In the genomic region with DNA sequence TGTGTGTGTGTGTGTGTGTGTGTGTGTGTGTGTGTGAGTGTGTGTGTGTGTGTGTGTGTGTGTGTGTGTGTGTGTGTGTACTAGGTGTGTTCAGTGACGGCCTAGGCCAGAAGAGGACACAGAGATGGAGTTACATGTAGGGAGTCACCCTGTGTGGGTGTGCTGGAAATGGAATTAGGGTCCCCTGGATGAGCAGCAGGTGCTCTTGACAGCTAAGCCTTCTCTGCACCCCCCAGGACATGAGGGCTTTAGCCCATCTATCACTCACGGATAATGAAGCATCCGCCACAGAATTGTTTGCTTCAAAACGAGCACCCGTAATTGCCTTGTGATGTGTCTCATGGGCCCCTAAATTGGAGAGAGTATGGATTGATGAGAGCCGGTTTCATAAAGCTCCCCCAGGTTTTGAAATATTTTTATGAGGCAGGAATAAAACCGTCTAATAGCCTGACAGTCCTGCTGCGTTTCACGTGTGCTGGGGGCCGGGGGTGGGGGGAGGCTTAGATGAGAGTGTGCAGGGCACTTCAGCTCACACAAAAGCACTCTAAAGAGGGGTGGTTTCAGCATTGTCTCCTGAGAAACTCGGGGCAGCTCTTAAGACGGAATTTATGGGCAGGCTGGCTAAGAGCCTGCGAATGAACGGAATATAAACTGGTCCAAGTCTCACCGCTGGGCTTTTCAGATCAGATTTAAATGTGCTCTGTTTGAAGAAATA, we compare ENCODE assay signal across 22 mouse cellular contexts. TPM values are rescaled to one million over a fixed set of nuclear protein-coding genes. Genes with fewer than 3 reads are reported as not detected.
A peak's percentile ranks its signal among the peaks of the same experiment; 100 is the strongest.
DNase-seq lines count a peak whose midpoint lies in the region; ATAC-seq and TF ChIP-seq lines count a peak whose summit lies in the region.
"Had no signal": no experiment of that assay in that cellular context is flagged by ENCODE, and none has a peak within 500 bp of the region (broad histone marks: within the 10 kb centered on the region; RNA-seq: fewer than 3 reads in every experiment).

No protein-coding gene starts in this region.

- H3K27me3 ChIP-seq in forebrain, embryonic 12.5 days: no peaks in the 10 kb centered on the region
- H3K27me3 ChIP-seq in forebrain, postnatal 0 days (ENCODE audit: insufficient read depth, low read length): no peaks in the 10 kb centered on the region
- no peaks in the 10 kb centered on the region for H3K27me3 ChIP-seq in hindbrain, embryonic 12.5 days
- peaks cover 7% of the 10 kb centered on the region; the same call in 1 of the 2 replicates for H3K27me3 ChIP-seq in midbrain, embryonic 10.5 days (ENCODE audit: low read depth, poor library complexity, severe bottlenecking)
- H3K27me3 ChIP-seq in neural tube, embryonic 12.5 days (replicated peaks): peaks cover 21% of the 10 kb centered on the region; the same call in 1 of the 2 replicates
- no peaks in the 10 kb centered on the region for H3K27me3 ChIP-seq in liver, embryonic 11.5 days (replicated peaks; ENCODE audit: control insufficient read depth, insufficient read depth, low read length)
- H3K27me3 ChIP-seq: embryonic facial prominence, embryonic 15.5 days had no signal

- H3K36me3 ChIP-seq in forebrain, embryonic 12.5 days (replicated peaks): no peaks in the 10 kb centered on the region
- peaks cover 8% of the 10 kb centered on the region; the same call in 1 of the 2 replicates for H3K36me3 ChIP-seq in forebrain, postnatal 0 days (ENCODE audit: insufficient read depth)
- no peaks in the 10 kb centered on the region for H3K36me3 ChIP-seq in hindbrain, embryonic 12.5 days
- no peaks in the 10 kb centered on the region for H3K36me3 ChIP-seq in midbrain, embryonic 10.5 days
- no peaks in the 10 kb centered on the region for H3K36me3 ChIP-seq in neural tube, embryonic 12.5 days
- H3K36me3 ChIP-seq in liver, embryonic 11.5 days (ENCODE audit: control insufficient read depth, insufficient read depth, low read length): no peaks in the 10 kb centered on the region
- H3K36me3 ChIP-seq: embryonic facial prominence, embryonic 15.5 days had no signal

- H3K4me3 ChIP-seq in forebrain, embryonic 12.5 days (replicated peaks): no peak overlapping the region
- no peak overlapping the region for H3K4me3 ChIP-seq in forebrain, postnatal 0 days (ENCODE audit: low read depth, low read length)
- no peak overlapping the region for H3K4me3 ChIP-seq in hindbrain, embryonic 12.5 days
- no peak overlapping the region for H3K4me3 ChIP-seq in midbrain, embryonic 10.5 days
- H3K4me3 ChIP-seq in neural tube, embryonic 12.5 days: no peak overlapping the region
- H3K4me3 ChIP-seq in liver, embryonic 11.5 days (ENCODE audit: low read depth, low read length): no peak overlapping the region
- H3K4me3 ChIP-seq: embryonic facial prominence, embryonic 15.5 days; gastrocnemius, adult 2 months had no signal

- ATAC-seq in forebrain, embryonic 12.5 days (ENCODE audit: low FRiP score): no peak
- ATAC-seq in forebrain, postnatal 0 days: no peak
- ATAC-seq in hindbrain, embryonic 12.5 days (ENCODE audit: low FRiP score): 0 out of 2 replicates have a peak, but pooled peaks have one; percentile 39
- peak; percentile 52; the same call in 1 of the 2 replicates for ATAC-seq in neural tube, embryonic 12.5 days (ENCODE audit: low FRiP score, low read depth)
- no peak for ATAC-seq in liver, embryonic 11.5 days (replicated peaks; ENCODE audit: low FRiP score)
- ATAC-seq: intestine, postnatal 0 days had no signal

- TF ChIP-seq CTCF in forebrain, postnatal 0 days (IDR thresholded peaks at IDR 0.05; ENCODE audit: low read depth): no peak

- no peak overlapping the region for H3K9ac ChIP-seq in forebrain, embryonic 12.5 days
- no peak overlapping the region for H3K9ac ChIP-seq in forebrain, postnatal 0 days
- H3K9ac ChIP-seq in hindbrain, embryonic 12.5 days: no peak overlapping the region
- no peak overlapping the region for H3K9ac ChIP-seq in neural tube, embryonic 12.5 days
- H3K9ac ChIP-seq in liver, embryonic 11.5 days (ENCODE audit: low read depth, low read length): no peak overlapping the region
- H3K9ac ChIP-seq: embryonic facial prominence, embryonic 15.5 days had no signal

- 0 out of 2 replicates have a peak overlapping the region, but pooled peaks have one; percentile 36 for H3K27ac ChIP-seq in forebrain, embryonic 12.5 days
- H3K27ac ChIP-seq in forebrain, postnatal 0 days (ENCODE audit: low read depth, low read length): no peak overlapping the region
- H3K27ac ChIP-seq in hindbrain, embryonic 12.5 days: peak overlapping the region; percentile 32; the same call in 1 of the 2 replicates
- H3K27ac ChIP-seq in midbrain, embryonic 10.5 days (replicated peaks): 0 out of 2 replicates have a peak overlapping the region, but pooled peaks have one; percentile 28
- no peak overlapping the region for H3K27ac ChIP-seq in neural tube, embryonic 12.5 days
- no peak overlapping the region for H3K27ac ChIP-seq in liver, embryonic 11.5 days (ENCODE audit: low read depth, low read length)
- H3K27ac ChIP-seq: embryonic facial prominence, embryonic 15.5 days; gastrocnemius, adult 2 months had no signal

- no peak overlapping the region for H3K4me2 ChIP-seq in forebrain, embryonic 12.5 days
- no peak overlapping the region for H3K4me2 ChIP-seq in forebrain, postnatal 0 days (ENCODE audit: low read depth)
- H3K4me2 ChIP-seq in hindbrain, embryonic 12.5 days (replicated peaks): no peak overlapping the region
- peak overlapping the region; percentile 37 for H3K4me2 ChIP-seq in neural tube, embryonic 12.5 days (replicated peaks)
- H3K4me2 ChIP-seq in liver, embryonic 11.5 days: no peak overlapping the region
- H3K4me2 ChIP-seq: embryonic facial prominence, embryonic 15.5 days had no signal

- H3K4me1 ChIP-seq in forebrain, embryonic 12.5 days: peaks cover 23% of the 10 kb centered on the region
- H3K4me1 ChIP-seq in forebrain, postnatal 0 days (ENCODE audit: insufficient read depth): no peaks in the 10 kb centered on the region
- peaks cover 25% of the 10 kb centered on the region for H3K4me1 ChIP-seq in hindbrain, embryonic 12.5 days
- H3K4me1 ChIP-seq in midbrain, embryonic 10.5 days: peaks cover 30% of the 10 kb centered on the region
- peaks cover 39% of the 10 kb centered on the region for H3K4me1 ChIP-seq in neural tube, embryonic 12.5 days
- peaks cover 7% of the 10 kb centered on the region; the same call in 1 of the 2 replicates for H3K4me1 ChIP-seq in liver, embryonic 11.5 days (replicated peaks; ENCODE audit: control insufficient read depth, insufficient read depth, low read length)

- H3K9me3 ChIP-seq in forebrain, embryonic 12.5 days: no peaks in the 10 kb centered on the region
- no peaks in the 10 kb centered on the region for H3K9me3 ChIP-seq in forebrain, postnatal 0 days (ENCODE audit: low read length)
- H3K9me3 ChIP-seq in hindbrain, embryonic 12.5 days (replicated peaks): no peaks in the 10 kb centered on the region
- no peaks in the 10 kb centered on the region for H3K9me3 ChIP-seq in midbrain, embryonic 10.5 days (replicated peaks)
- no peaks in the 10 kb centered on the region for H3K9me3 ChIP-seq in neural tube, embryonic 12.5 days
- H3K9me3 ChIP-seq in liver, embryonic 11.5 days (ENCODE audit: control insufficient read depth, low read length): no peaks in the 10 kb centered on the region
- H3K9me3 ChIP-seq: embryonic facial prominence, embryonic 15.5 days had no signal

- 20% methylated on average over 14 of the region's 15 CpGs for WGBS in forebrain, embryonic 12.5 days
- 22% methylated on average over 15 of the region's 15 CpGs for WGBS in forebrain, postnatal 0 days
- 38% methylated on average over 15 of the region's 15 CpGs for WGBS in hindbrain, embryonic 12.5 days
- 59% methylated on average over 15 of the region's 15 CpGs for WGBS in midbrain, embryonic 10.5 days
- WGBS in neural tube, embryonic 12.5 days: 11% methylated on average over 15 of the region's 15 CpGs
- WGBS in liver, embryonic 11.5 days: 71% methylated on average over 15 of the region's 15 CpGs

- no peak for DNase-seq in forebrain, postnatal 0 days
- no peak for DNase-seq in midbrain, embryonic 10.5 days (ENCODE audit: low spot score)
- no peak for DNase-seq in liver, embryonic 11.5 days (ENCODE audit: low spot score)
- no peak for DNase-seq in kidney, adult 18-20 months
- no peak for DNase-seq in right cerebral cortex, adult 2 months (ENCODE audit: low spot score in 2 of 2)
- DNase-seq: adrenal gland, postnatal 25 days; B cell, adult 2 months; cerebellum, adult 2 months; gastrocnemius, adult 2 months; heart, adult 11 months; heart, postnatal 4 days; kidney, postnatal 10 days; lung, adult 2 months; lung, postnatal 4 days; thymus, postnatal 14 days had no signal

RNA-seq across cellular contexts. Expression of gene Pcnx2, which starts 54.8 kb away (rescaled TPM):
- 1.3 TPM in 2 replicates for polyA plus RNA-seq in forebrain, embryonic 12.5 days (2016; fragmentation: Nextera tagmentation; extraction: Ambion mirVana)
- 10.0 and 12.3 TPM in 2 replicates for total RNA-seq in forebrain, postnatal 0 days (2014; rRNA removed)
- polyA plus RNA-seq in forebrain, postnatal 0 days (2015; fragmentation: Nextera tagmentation; extraction: Ambion mirVana): 1.8 and 2.1 TPM in 2 replicates
- 1.1 and 1.4 TPM in 2 replicates for polyA plus RNA-seq in hindbrain, embryonic 12.5 days (2016; fragmentation: Nextera tagmentation; extraction: Ambion mirVana)
- 0.11 and 0.24 TPM in 2 replicates for polyA plus RNA-seq in midbrain, embryonic 10.5 days (2016; fragmentation: Nextera tagmentation; extraction: Ambion mirVana)
- polyA plus RNA-seq in neural tube, embryonic 12.5 days (2016; fragmentation: Nextera tagmentation; extraction: Ambion mirVana): 1.4 TPM in 2 replicates
- 0.47 and 0.67 TPM in 2 replicates for polyA plus RNA-seq in liver, embryonic 11.5 days (2014; fragmentation: Nextera tagmentation; extraction: Ambion mirVana)
- total RNA-seq: common myeloid progenitor, adult 5-6 weeks; liver, adult 2 months had no signal

Comparison
In these comparisons a context has a peak if more than half of its experiments do, and no peak if none do; other contexts are left out.
1. H3K27ac ChIP-seq: peak in forebrain, embryonic 12.5 days (single experiment), hindbrain, embryonic 12.5 days (single experiment) and midbrain, embryonic 10.5 days (single experiment); none in forebrain, postnatal 0 days (single experiment), neural tube, embryonic 12.5 days (single experiment) and liver, embryonic 11.5 days (single experiment).
2. ATAC-seq: peak in hindbrain, embryonic 12.5 days (single experiment) and neural tube, embryonic 12.5 days (single experiment); none in forebrain, embryonic 12.5 days (single experiment), forebrain, postnatal 0 days (single experiment) and liver, embryonic 11.5 days (single experiment).